Mouse (Mus musculus): ENCODE data around the gene Ttf2.

Ttf2 gene

GRCm38 (mm10) chr3:100911026-100911425 lies 58.4 kb downstream of the Ttf2 start:
- DNase-seq, result no peak

GRCm38 (mm10) chr3:100910621-100911020 lies 58.8 kb downstream of the Ttf2 start:
- DNase-seq, result no peak

GRCm38 (mm10) chr3:100908594-100908993 lies 60.9 kb downstream of the Ttf2 start:
- DNase-seq, result no peak

GRCm38 (mm10) chr3:100906916-100907315 lies 62.5 kb downstream of the Ttf2 start:
- DNase-seq, result no peak

- DNase-seq, result no peak
These were observed 63.3 kb downstream of the Ttf2 start for GRCm38 (mm10) chr3:100906128-100906527.

GRCm38 (mm10) chr3:100895500-100895899 lies 74.0 kb downstream of the Ttf2 start:
- DNase-seq, result no peak

GRCm38 (mm10) chr3:100892383-100893335 lies 76.8 kb downstream of the Ttf2 start:
- no peak for DNase-seq

GRCm38 (mm10) chr3:100890406-100890805 lies 79.1 kb downstream of the Ttf2 start:
- DNase-seq, result no peak

GRCm38 (mm10) chr3:100889234-100889633 lies 80.2 kb downstream of the Ttf2 start:
- no peak for DNase-seq
